Mouse (Mus musculus) erythroblast, embryonic 14.5 days (primary cell): ENCODE measurements at regions not wholly inside any gene's neighbourhood (a gene's known extent, or its start where the extent isn't known, plus 50 kb on each side); places are given as distances from the start of the nearest gene placed in this dataset.

Source experiments
- H3K27me3 ChIP-seq: 2 replicates; pipeline ENCODE4 v1.6.1; 2012; ENCODE audit warnings: inconsistent platforms; ENCODE audit not compliant: control insufficient read depth
- H3K36me3 ChIP-seq: 2 replicates; pipeline ENCODE4 v1.6.1; 2012; ENCODE audit warnings: mild to moderate bottlenecking, inconsistent platforms; ENCODE audit not compliant: control insufficient read depth
- H3K4me1 ChIP-seq: 2 replicates; pipeline ENCODE4 v1.6.1; 2012; ENCODE audit warnings: inconsistent platforms; ENCODE audit not compliant: control insufficient read depth
- H3K4me3 ChIP-seq: replicated peaks from 2 replicates; pipeline ENCODE3; 2012; ENCODE audit warnings: moderate library complexity, mild to moderate bottlenecking, inconsistent platforms
- H3K9me3 ChIP-seq: 2 replicates; pipeline ENCODE4 v1.6.1; 2012; ENCODE audit warnings: low read length, inconsistent platforms, mixed read lengths; ENCODE audit not compliant: control insufficient read depth
- GATA1 ChIP-seq: IDR thresholded peaks from 2 replicates; pipeline ENCODE4 v1.6.1; 2012; ENCODE audit warnings: low read length, inconsistent platforms, mixed read lengths
- TAL1 ChIP-seq: IDR thresholded peaks from 3 replicates; pipeline ENCODE4 v1.6.1; 2012; ENCODE audit warnings: low read length, inconsistent platforms, mixed read lengths

GRCm38 (mm10) chr14:76243581-76244337 is 133.1 kb downstream of the Nufip1 start:
- no peaks in the 10 kb centered on the region for H3K36me3 ChIP-seq
- peak overlapping the region; percentile 24 for H3K4me3 ChIP-seq
- peaks cover 9% of the 10 kb centered on the region for H3K4me1 ChIP-seq
- no peaks in the 10 kb centered on the region for H3K27me3 ChIP-seq
- TF ChIP-seq GATA1: no peak
- no peak for TF ChIP-seq TAL1
- peaks cover 7% of the 10 kb centered on the region for H3K9me3 ChIP-seq

GRCm38 (mm10) chr14:76244338-76245062 is 133.8 kb downstream of the Nufip1 start:
- H3K4me3 ChIP-seq: peak overlapping the region; percentile 24
- H3K4me1 ChIP-seq: peaks cover 9% of the 10 kb centered on the region
- H3K36me3 ChIP-seq: no peaks in the 10 kb centered on the region
- no peaks in the 10 kb centered on the region for H3K27me3 ChIP-seq
- H3K9me3 ChIP-seq: peaks cover 7% of the 10 kb centered on the region
- TF ChIP-seq TAL1 (no peak), GATA1 (no peak)

GRCm38 (mm10) chr14:76245063-76245396 is 134.3 kb downstream of the Nufip1 start:
- no peak overlapping the region for H3K4me3 ChIP-seq
- TF ChIP-seq TAL1 (no peak), GATA1 (no peak)
- H3K36me3 ChIP-seq: no peaks in the 10 kb centered on the region
- H3K9me3 ChIP-seq: peaks cover 7% of the 10 kb centered on the region
- no peaks in the 10 kb centered on the region for H3K27me3 ChIP-seq
- H3K4me1 ChIP-seq: peaks cover 9% of the 10 kb centered on the region

DNA sequence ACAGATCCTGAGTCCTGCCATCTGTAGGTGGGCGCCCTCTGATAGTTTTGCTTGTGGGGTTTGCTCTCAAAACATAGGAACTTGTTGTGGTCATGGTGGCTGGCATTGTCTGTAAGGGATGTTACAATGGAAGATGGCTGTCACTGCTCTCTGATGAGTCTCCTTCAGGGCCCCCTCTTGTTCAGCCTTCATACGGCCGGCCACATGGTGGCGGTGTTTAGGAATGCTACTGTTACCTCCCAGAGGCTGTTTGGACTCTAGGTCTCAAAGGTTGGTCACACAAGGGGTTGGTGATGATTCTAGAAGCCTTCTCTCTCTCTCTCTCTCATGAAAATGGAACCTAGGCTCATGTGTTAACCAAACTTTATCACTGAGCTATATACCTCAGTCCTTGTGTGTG is 137.0 kb downstream of the Nufip1 start:
- H3K27me3 ChIP-seq: no peaks in the 10 kb centered on the region
- H3K36me3 ChIP-seq: no peaks in the 10 kb centered on the region
- H3K4me1 ChIP-seq: peaks cover 9% of the 10 kb centered on the region
- no peak overlapping the region for H3K4me3 ChIP-seq
- H3K9me3 ChIP-seq: peaks cover 2% of the 10 kb centered on the region
- TF ChIP-seq GATA1 (no peak), TAL1 (no peak)

DNA sequence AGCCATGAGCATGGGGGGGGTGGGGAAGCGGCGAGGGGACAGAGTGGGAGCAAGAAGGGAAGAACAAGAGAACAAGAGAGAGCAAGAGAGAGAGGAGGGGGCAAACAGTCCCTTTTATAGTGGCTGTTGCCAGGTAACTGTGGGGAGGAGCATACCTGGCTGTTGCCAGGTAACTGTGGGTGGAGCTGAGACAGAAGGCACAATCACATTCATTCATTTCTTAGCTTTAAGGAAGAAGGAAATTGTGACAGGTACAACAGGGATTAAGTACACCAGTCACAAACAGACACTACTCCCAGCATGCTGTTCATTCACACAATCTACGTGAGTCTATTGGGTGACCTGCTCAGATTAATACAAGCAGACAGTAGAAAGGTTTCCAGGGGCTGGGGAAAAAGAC is 143.2 kb downstream of the Nufip1 start:
- TF ChIP-seq TAL1 (no peak), GATA1 (no peak)
- no peaks in the 10 kb centered on the region for H3K36me3 ChIP-seq
- H3K9me3 ChIP-seq: no peaks in the 10 kb centered on the region
- no peaks in the 10 kb centered on the region for H3K4me1 ChIP-seq
- no peak overlapping the region for H3K4me3 ChIP-seq
- no peaks in the 10 kb centered on the region for H3K27me3 ChIP-seq

DNA sequence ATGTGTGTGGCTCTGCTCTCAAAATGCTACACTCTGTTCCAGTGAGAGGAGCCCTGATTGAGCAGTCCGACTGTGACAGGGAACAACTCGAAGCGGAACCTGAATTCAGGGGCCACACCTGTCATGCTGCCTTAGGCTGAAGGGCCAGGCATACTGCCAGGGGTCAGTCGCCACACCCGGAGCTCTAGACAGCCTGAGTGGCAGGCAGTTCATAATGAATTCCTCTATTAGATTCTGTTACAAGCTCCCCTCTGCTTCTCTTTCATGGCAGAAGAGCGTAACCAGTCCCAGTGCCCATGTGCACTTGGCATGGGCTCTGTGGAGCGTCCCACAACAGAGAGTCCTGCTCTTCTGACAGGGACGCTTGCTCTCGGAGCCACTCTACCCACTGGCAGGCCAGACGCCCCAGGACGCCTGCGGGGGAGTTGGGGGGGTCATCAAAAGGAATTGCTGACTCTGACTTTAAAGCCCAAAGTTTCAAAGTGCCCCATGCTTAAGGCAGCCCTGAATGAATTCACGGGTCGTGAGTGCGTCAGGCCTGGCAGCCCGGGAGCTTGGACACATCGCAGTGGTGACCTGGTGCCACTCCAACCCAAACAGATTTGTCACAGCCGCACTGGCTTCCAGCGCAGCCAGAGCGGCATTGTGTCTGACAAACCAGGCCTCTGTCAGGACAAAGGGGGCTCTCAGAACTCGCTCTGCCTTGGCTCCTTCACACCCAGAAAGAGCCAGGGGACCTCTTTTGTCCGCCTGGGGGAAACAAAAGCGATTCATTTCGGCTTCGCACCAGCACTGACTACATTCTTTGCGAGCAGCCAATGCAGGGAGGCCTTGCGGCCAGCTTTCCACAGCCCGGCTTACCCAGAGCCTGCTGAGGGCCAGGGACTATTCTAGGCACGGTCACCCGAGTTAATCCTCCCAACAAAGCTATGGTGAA is 144.1 kb downstream of the Nufip1 start:
- no peak overlapping the region for H3K4me3 ChIP-seq
- H3K9me3 ChIP-seq: no peaks in the 10 kb centered on the region
- no peaks in the 10 kb centered on the region for H3K27me3 ChIP-seq
- no peaks in the 10 kb centered on the region for H3K4me1 ChIP-seq
- no peak for TF ChIP-seq TAL1
- TF ChIP-seq GATA1: no peak
- no peaks in the 10 kb centered on the region for H3K36me3 ChIP-seq

DNA sequence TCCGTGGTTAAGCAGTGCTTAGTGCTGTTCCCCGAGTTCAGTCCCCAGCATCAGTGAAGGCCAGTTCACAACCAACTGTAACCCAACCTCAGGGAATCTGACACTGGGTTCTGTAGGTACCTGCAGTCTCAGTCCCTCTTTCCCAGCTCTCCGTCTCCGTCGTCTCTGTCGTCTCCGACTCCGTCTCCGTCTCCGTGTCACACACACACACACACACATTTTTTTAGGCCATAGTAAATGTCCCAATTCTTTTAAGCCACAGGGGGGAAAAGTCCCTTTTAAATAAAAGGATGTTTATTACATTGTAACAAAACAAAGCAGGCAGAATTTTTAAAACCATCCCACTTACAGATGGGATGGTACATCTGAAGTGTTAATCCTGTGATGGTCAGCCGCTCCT is 145.3 kb downstream of the Nufip1 start:
- H3K36me3 ChIP-seq: no peaks in the 10 kb centered on the region
- H3K4me1 ChIP-seq: no peaks in the 10 kb centered on the region
- no peak overlapping the region for H3K4me3 ChIP-seq
- H3K27me3 ChIP-seq: no peaks in the 10 kb centered on the region
- no peak for TF ChIP-seq GATA1
- TF ChIP-seq TAL1: no peak
- no peaks in the 10 kb centered on the region for H3K9me3 ChIP-seq

- TF ChIP-seq TAL1 (no peak), GATA1 (no peak)
- Histone ChIP-seq H3K9me3 (no peaks in the 10 kb centered on the region), H3K4me1 (no peaks in the 10 kb centered on the region), H3K36me3 (no peaks in the 10 kb centered on the region), H3K4me3 (no peak overlapping the region), H3K27me3 (no peaks in the 10 kb centered on the region)
These were observed 147.9 kb downstream of the Nufip1 start for GRCm38 (mm10) chr14:76258626-76259025.
